Mouse (Mus musculus): ENCODE measurements around the gene Adamts17.

Adamts17 gene

GRCm38 (mm10) chr7:67082751-67083150, 243.2 kb downstream of the Adamts17 start:
- DNase-seq (ENCODE audit: low read depth): no peak

- no peak for DNase-seq (ENCODE audit: low read depth)
Measured at GRCm38 (mm10) chr7:67087759-67088158, 248.2 kb downstream of the Adamts17 start.

- DNase-seq (ENCODE audit: low read depth): no peak
Measured at GRCm38 (mm10) chr7:67097096-67097495, 257.6 kb downstream of the Adamts17 start.

DNA sequence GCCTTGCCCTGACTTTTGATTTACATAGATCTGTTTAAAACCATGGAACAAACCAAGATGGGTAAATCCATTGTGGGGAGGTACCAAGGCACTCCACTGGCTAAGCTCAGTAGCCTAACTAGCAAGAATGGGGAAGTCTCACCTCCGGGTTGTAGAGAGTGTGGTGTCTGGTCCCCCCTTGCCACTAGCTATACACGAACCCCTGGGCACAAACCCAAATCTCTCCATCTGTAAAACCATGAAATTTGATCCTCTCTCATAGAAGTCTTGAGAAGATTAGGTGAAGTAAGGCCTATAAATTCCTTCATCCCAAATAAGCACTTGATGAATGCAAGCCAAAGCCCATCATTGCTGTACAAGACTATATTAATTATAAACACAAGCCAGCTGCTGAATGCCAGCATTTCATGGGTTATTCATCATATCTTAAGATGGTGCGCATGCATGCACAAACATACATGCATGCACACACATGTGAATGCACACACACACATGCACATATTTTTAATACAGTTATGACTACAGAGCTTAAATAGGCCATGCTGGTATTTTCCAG, 262.0 kb downstream of the Adamts17 start:
- no peak for DNase-seq (ENCODE audit: low read depth)

GRCm38 (mm10) chr7:67110551-67111159, 271.1 kb downstream of the Adamts17 start:
- DNase-seq (ENCODE audit: low read depth): no peak

- DNase-seq (ENCODE audit: low read depth): peak; percentile 46
Measured at GRCm38 (mm10) chr7:67112495-67113216, 273.1 kb downstream of the Adamts17 start.

DNA sequence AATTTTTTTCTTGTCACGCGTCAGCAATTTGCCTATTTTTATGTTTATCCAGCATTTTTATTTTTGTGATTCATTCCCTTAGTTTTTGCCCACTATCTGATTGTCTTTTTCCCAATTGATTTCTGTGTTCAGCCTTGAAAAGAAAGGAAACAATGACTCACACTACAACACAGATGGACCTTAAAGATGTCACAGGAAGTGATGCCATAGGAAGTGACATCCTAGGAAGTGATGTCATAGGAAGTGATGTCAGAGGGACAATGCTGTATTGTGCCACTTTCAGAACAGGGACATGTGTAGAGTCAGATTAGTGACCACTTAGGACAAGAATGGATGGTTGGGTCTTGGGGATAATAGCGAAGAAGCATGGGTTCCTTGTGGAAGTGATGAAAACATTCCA, 274.5 kb downstream of the Adamts17 start:
- no peak for DNase-seq (ENCODE audit: low read depth)

DNA sequence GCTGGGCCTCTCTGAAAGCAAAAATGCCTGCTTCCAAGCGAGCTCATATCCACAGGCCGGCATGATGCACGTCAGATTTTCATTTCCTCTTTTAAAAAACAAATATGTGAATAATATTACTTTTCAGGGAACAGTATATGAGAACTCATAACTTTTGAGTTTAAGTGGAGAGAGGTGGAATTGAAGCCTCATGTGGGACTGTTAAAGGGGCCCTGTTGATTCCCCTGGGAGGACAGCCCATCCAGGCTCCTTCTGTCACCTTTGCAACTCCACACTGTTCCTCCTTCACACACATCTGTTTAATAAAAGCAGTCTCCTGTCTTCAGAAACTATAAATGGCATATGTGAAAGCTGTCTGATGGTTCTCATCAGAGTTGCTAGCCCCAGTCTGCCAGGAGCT, 275.5 kb downstream of the Adamts17 start:
- no peak for DNase-seq (ENCODE audit: low read depth)

DNA sequence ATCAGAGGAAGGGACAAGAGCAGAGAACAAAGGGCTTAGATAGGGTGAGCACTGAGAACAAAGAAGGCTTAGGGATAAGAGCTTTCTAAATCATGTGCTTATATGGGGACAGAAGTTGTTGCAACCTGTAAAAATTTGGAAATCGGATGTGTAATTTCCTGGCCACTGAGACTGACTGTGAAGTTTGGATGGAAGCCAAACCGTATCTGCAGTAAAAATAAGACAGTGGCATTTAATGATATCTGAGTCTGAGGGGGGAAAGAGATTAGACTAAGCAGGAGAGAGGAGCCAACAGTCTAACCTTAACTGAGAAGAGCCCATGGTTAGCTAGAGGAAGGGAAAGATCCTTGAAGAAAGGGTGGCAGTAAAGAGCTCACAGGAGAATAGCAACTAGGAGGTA, 295.6 kb downstream of the Adamts17 start:
- DNase-seq (ENCODE audit: low read depth): no peak

DNA sequence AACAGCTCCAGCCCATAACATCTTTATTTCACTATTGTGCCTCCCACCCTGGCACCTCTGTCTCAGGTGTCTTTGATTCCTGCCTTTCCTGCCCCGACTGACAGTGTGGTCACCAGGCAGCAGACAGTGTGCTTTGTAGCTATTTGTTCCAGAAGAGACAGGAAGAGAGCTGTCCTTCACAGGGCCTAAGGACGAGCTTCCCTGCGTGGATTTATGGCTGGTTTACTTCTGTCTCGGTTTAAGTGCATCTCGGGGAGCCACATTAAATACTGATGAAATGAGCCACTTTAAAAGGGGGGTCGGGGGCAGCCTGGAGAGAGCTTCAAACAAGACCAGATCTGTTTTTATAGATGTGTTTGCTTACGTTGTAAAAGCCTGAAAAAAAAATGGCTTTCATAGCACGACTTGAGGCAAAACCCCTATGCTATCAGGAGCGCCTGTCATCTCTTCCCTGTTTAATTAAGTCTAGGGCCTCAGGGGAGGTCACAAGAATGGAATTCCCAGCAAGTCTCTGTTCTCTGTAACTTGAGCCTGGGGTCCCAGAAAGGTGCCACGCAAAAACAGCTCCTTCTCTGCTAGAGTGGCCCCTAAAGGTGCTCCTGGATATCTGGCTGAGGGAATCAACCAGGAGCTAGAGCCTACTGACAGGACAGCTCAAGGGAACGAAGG, 302.9 kb downstream of the Adamts17 start:
- DNase-seq (ENCODE audit: low read depth): no peak

DNA sequence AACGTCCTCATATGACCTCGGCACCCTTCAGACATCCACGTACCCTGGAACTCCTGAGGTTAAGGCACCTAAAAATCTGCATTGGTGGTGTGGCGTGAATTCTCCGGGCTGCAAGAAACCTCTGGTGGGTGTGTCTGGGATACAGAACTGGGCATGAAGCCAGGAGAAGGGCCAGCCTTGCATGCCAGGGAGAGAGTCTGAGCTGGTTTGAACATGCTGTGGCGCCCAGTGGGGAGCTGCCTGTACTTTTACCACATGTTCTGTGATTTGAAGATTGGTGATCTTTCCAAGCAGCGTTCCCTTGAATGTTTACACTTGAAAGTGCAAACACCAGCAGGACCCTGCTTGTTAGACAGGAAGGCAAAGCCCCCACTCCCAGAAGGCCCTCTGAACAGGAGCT, 306.2 kb downstream of the Adamts17 start:
- DNase-seq (ENCODE audit: low read depth): no peak

DNA sequence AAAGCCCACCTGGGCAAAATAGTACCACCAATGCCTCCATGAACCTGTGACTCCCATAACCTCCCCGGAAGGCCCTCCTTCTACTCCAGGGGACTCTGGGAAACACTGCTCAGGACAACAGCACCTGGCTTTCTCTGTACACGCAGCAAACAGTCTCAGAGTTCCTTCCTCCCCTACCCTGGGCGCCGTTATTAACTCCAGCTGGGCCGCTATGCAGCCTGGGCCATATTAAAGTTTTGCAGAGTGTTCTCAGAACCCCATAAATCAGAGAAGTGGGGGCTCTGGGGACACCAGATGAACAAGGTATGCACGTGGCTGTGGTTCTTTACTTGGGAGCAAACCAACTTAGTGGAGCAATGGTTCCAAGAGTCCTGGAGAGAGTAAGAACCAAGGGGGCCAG, 306.6 kb downstream of the Adamts17 start:
- DNase-seq (ENCODE audit: low read depth): no peak

- no peak for DNase-seq (ENCODE audit: low read depth)
Measured at GRCm38 (mm10) chr7:67149707-67150106, 310.2 kb downstream of the Adamts17 start.

- no peak for DNase-seq (ENCODE audit: low read depth)
Measured at GRCm38 (mm10) chr7:67152626-67153025, 313.1 kb downstream of the Adamts17 start.

- DNase-seq (ENCODE audit: low read depth): no peak
Measured at GRCm38 (mm10) chr7:67162135-67162534, 322.6 kb downstream of the Adamts17 start.

DNA sequence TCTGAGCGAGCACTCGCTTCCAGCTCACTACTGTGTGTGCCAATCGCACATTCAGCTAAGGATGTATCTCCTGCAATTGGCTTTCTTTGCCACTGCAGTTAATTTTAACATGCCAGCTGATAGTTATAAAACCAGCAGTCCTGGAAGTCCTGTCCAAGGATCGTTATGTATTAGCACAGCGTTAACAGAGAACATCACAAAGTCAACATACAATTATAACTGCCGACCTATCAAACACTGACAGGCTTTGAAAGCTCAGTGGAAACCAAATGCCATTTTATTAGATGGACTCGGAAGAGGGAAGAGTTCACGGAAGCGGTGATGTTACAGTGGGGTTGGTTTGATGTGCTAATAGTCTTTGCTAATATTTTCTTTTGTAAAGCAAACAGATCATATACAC, 328.8 kb downstream of the Adamts17 start:
- no peak for DNase-seq (ENCODE audit: low read depth)

DNA sequence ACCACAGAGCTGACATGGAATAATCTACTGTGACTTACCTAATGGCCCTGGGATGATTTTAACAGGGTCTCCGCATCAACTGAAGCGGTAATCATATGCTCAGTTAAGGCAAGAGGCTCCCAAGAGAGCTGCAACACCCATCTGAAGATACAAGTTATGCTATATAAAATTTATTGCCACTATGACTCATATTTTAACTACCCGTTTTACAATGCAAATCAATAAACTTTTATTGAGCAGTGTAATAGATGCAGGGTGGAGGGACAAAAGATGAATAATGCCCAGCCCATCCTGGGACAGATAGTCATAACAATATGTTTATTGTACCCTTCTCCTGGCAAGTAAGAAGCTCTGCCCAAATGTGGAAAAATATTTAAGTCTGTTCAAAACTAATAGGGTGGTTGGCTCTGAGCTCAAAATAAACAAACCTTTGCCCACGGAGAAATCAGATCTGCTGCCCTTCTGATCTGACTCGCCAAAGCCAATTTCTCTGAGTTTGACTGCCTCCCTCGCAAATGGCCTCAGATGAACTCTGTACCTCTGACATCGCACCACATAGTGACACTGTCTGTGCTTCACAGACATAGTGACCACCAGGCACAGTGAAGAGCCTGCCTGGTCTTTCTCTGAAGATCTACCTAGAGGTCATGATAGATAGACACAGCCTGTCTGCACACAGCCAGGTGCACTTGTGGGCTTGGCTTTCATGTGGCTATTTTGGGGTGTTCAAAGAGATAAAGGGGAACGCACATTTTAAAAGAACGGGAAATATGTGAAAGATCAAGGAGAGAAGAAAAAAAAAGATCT, 329.4 kb downstream of the Adamts17 start:
- DNase-seq (ENCODE audit: low read depth): peak; percentile 35

DNA sequence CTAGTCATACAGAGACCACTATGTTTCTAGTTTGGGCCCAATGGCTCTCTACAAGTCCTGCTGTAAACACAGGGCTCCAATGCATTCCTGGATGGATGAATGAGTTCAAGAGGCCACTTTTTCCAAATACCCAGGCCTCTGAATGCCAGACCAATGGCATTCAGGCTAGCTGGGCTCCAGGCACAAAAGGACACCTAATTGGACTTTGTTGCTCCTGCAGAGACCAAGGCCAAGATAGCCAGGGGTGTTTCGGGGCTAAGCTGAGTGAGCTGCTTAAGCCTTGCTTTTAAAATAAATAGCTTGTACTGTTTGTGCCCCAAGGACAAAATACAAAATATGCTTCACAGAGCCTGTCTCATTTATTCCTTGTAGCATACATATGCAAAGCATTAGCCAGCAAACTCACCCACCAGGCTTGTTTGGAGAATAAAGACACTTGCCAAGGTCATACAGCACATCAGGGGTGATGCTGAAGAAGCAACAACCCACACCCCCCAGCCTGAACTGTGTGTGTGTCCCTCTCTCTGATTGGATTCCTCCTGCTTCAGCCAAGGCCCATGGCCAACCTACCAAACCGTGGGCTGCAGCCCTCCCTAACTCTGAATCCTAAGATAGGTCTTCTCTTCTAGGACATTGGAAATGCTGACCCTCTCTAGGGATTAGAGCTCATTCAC, 334.1 kb downstream of the Adamts17 start:
- DNase-seq (ENCODE audit: low read depth): no peak

DNA sequence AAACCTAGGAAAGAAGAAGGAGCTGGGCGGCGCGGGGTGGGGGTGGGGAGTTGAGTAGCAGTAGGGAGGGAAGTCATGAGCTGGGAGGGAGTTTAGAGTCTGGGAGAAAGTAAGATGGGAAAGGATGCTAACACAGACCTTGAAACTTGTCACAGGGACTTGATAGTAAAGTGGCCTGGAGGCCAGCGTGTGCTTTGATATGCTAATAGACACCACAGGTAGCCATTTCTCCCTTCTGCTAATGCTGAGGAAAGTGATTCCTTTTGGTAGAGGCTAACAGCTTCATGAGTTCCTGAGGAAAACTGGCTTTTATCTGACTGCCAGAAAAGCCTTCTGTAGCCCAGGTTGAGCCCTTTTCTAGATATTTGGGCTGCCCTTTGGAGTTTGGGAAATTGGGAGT, 344.3 kb downstream of the Adamts17 start:
- no peak for DNase-seq (ENCODE audit: low read depth)

- peak; percentile 30 for DNase-seq (ENCODE audit: low read depth)
Measured at GRCm38 (mm10) chr7:67199412-67199811, 359.9 kb downstream of the Adamts17 start.

Measured in fibroblast of lung, adult 2 months (primary cell).